Mouse (Mus musculus) heart, embryonic 16.5 days (tissue): Measurements from ENCODE around the gene Stat3. TPM values are rescaled to one million over a fixed set of nuclear protein-coding genes. Genes with fewer than 3 reads are reported as not detected.

Experiments
- ATAC-seq: fragments of 200-750 bp; cut with Nextera tagmentation; replicated peaks from 2 replicates; pipeline ENCODE4 v1.8.0; 2017; ENCODE audit warnings: moderate number of reproducible peaks; ENCODE audit not compliant: insufficient read depth, low FRiP score; ENCODE audit errors: extremely low read depth
- H3K27ac ChIP-seq: fragments of 300-500 bp; sonication (generic); 2 replicates; pipeline ENCODE4 v1.5.1; 2014; ENCODE audit warnings: mild to moderate bottlenecking, low read length, control low read depth, moderate library complexity
- H3K27me3 ChIP-seq: fragments of 300-500 bp; sonication (generic); 2 replicates; pipeline ENCODE4 v1.6.1; 2014; ENCODE audit warnings: low read length, mixed read lengths; ENCODE audit not compliant: control insufficient read depth, insufficient read depth
- H3K36me3 ChIP-seq: fragments of 300-500 bp; sonication (generic); 2 replicates; pipeline ENCODE4 v1.6.1; 2014; ENCODE audit not compliant: control insufficient read depth, insufficient read depth
- H3K4me1 ChIP-seq: fragments of 300-500 bp; sonication (generic); 2 replicates; pipeline ENCODE4 v1.6.1; 2014; ENCODE audit warnings: low read length, mixed read lengths; ENCODE audit not compliant: control insufficient read depth, insufficient read depth
- H3K4me2 ChIP-seq: fragments of 300-500 bp; sonication (generic); 2 replicates; pipeline ENCODE4 v1.6.1; 2014; ENCODE audit warnings: low read depth, mild to moderate bottlenecking, control low read depth, low read length
- H3K4me3 ChIP-seq: fragments of 300-500 bp; sonication (generic); 2 replicates; pipeline ENCODE4 v1.5.1; 2014; ENCODE audit warnings: mild to moderate bottlenecking, control low read depth, low read length
- H3K9ac ChIP-seq: fragments of 300-500 bp; sonication (generic); 2 replicates; pipeline ENCODE4 v1.6.1; 2014; ENCODE audit warnings: low read length, control low read depth
- H3K9me3 ChIP-seq: fragments of 300-500 bp; sonication (generic); replicated peaks from 2 replicates; pipeline ENCODE4 v1.6.1; 2016; ENCODE audit warnings: low read length; ENCODE audit not compliant: control insufficient read depth
- WGBS: fragments of 180-500 bp; shearing (Covaris S2); extraction: QIAGEN DNeasy Blood & Tissue Kit; methylation state at CpG from one replicate; pipeline ENCODE4 v1.1.7; 2014; 5-methylcytosine and 5-hydroxymethylcytosine counted together
- polyA plus RNA-seq: library from polyadenylated mRNA; unstranded; fragments of >200 nt; fragmentation: Nextera tagmentation; extraction: Ambion mirVana; gene quantifications from 2 replicates; pipeline ENCODE4 v1.2.1, GENCODE M21; 2015

The Stat3 gene
- polyA plus RNA-seq, 1 experiment from 2014 or later, result 64.9 TPM

DNA sequence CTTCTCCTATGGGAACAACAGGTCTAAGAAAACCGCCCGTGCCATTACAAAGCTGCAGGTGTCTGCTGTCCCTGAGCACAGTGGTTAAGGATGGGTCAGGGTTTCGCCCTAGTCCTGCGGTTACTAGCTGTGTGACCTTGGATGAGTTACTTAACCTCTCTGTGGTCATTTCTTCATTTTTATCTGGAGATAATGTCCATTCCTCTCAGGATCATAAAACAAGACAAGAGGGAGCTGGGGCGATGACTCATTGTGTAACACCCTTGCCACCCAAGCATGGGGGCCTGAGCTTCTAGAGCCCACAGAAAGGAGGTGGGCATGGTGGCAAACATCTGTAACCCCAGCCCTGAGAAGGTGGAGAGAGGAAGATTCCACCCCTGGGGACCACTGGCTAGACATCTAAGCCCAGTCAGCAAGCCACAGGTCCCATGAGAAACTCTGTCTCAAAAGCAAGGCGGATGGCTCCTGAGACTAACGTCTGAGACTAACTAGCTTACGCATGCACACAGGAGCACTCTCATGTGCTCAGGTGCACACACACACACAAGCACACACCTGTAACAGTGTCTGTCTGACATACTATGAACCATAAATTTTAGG lies 96.2 kb downstream of the Stat3 start:
- H3K4me3 ChIP-seq, result no peak overlapping the region
- H3K36me3 ChIP-seq, result no peaks in the 10 kb centered on the region
- H3K27ac ChIP-seq, result no peak overlapping the region
- H3K9ac ChIP-seq, result no peak overlapping the region
- ATAC-seq, result no peak
- H3K9me3 ChIP-seq, result 0 out of 2 replicates have a peak, but pooled peaks cover 2% of the 10 kb centered on the region
- H3K4me2 ChIP-seq, result no peak overlapping the region
- 93% methylated on average over 8 of the region's 8 CpGs for WGBS
- H3K27me3 ChIP-seq, result no peaks in the 10 kb centered on the region
- peaks cover 22% of the 10 kb centered on the region for H3K4me1 ChIP-seq

GRCm38 (mm10) chr11:100842025-100842424 lies 97.3 kb downstream of the Stat3 start:
- H3K4me1 ChIP-seq, result peaks cover 16% of the 10 kb centered on the region
- no peak for ATAC-seq
- H3K9ac ChIP-seq, result no peak overlapping the region
- H3K4me3 ChIP-seq, result no peak overlapping the region
- no peaks in the 10 kb centered on the region for H3K27me3 ChIP-seq
- peaks cover 5% of the 10 kb centered on the region; the same call in 1 of the 2 replicates for H3K9me3 ChIP-seq
- H3K4me2 ChIP-seq, result no peak overlapping the region
- no peak overlapping the region for H3K27ac ChIP-seq
- no peaks in the 10 kb centered on the region for H3K36me3 ChIP-seq
- WGBS, result 83% methylated on average over 7 of the region's 7 CpGs

DNA sequence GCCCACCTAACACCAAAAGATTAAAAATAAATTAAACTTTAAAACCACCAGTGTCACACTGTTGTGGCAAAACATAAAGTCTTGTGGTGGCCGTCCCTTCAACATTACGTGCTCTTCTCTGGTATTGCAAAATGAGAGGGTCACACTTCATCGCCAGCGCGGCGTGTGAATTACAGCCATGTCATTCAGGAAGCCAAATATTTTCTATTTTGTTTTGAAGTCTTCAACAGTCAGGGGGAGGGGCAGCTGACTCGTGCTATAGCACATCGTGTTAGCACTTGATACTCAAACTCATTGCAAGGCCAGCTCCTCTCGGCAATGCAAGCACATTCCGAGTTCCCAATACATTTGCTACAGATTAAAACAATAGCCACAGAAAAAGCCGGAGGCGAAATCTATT lies 98.5 kb downstream of the Stat3 start:
- whole genome bisulfite sequencing, result 53% methylated on average over 12 of the region's 12 CpGs
- H3K4me3 ChIP-seq, result no peak overlapping the region
- ATAC-seq, result no peak
- H3K4me1 ChIP-seq, result peaks cover 16% of the 10 kb centered on the region
- H3K27ac ChIP-seq, result peak overlapping the region; percentile 29
- peaks cover 5% of the 10 kb centered on the region; the same call in 1 of the 2 replicates for H3K9me3 ChIP-seq
- H3K4me2 ChIP-seq, result peak overlapping the region; percentile 34
- no peaks in the 10 kb centered on the region for H3K36me3 ChIP-seq
- H3K27me3 ChIP-seq, result no peaks in the 10 kb centered on the region
- H3K9ac ChIP-seq, result peak overlapping the region; percentile 46; the same call in 1 of the 2 replicates

DNA sequence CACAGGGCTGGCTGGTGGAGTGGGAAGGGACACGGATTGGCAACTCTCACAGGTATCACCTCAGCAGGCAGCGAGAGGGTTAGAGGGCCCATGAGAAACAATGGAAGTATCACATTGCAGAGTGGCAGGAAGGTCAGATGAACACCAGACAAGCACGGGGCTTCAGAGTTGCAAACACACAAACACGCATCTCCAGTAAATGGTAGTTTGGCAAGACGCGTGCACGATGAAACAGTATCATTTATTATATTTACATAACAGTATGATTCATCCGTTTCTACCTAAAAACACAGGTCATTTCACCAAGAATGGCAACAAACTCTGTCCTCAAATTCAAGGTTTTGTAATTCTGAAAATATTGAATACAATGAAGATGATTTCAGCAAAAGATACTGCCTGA lies 99.8 kb downstream of the Stat3 start:
- H3K4me2 ChIP-seq, result no peak overlapping the region
- H3K36me3 ChIP-seq, result no peaks in the 10 kb centered on the region
- no peak for ATAC-seq
- peaks cover 5% of the 10 kb centered on the region; the same call in 1 of the 2 replicates for H3K9me3 ChIP-seq
- no peak overlapping the region for H3K9ac ChIP-seq
- H3K4me3 ChIP-seq, result no peak overlapping the region
- no peaks in the 10 kb centered on the region for H3K27me3 ChIP-seq
- no peak overlapping the region for H3K27ac ChIP-seq
- H3K4me1 ChIP-seq, result peaks cover 16% of the 10 kb centered on the region
- WGBS, result 57% methylated on average over 8 of the region's 8 CpGs

DNA sequence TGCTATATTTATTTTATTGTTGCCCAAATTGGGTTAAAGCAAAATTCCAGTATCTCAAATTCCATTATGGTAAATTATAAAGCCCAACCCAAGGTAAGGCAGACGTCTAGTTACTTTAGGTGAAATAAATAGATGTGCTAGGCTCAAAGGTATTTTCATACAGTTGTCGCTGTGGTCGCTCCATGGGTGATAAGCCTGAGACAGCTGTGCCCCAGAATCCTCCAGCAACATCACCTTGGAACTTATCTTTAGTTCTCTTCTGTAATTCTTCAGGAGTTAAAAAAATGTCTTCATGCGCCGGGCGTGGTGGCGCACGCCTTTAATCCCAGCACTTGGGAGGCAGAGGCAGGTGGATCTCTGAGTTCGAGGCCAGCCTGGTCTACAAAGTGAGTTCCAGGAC lies 100.4 kb downstream of the Stat3 start:
- Histone ChIP-seq H3K27ac (no peak overlapping the region), H3K9ac (no peak overlapping the region), H3K4me2 (no peak overlapping the region), H3K27me3 (no peaks in the 10 kb centered on the region), H3K9me3 (peaks cover 5% of the 10 kb centered on the region; the same call in 1 of the 2 replicates), H3K36me3 (no peaks in the 10 kb centered on the region), H3K4me3 (no peak overlapping the region), H3K4me1 (peaks cover 16% of the 10 kb centered on the region)
- no peak for ATAC-seq
- 89% methylated on average over 9 of the region's 9 CpGs for WGBS

GRCm38 (mm10) chr11:100836923-100837702 lies 102.2 kb downstream of the Stat3 start:
- peaks cover 3% of the 10 kb centered on the region; the same call in 1 of the 2 replicates for H3K9me3 ChIP-seq
- no peaks in the 10 kb centered on the region for H3K27me3 ChIP-seq
- peaks cover 21% of the 10 kb centered on the region for H3K4me1 ChIP-seq
- no peak overlapping the region for H3K4me2 ChIP-seq
- no peak overlapping the region for H3K27ac ChIP-seq
- no peak overlapping the region for H3K9ac ChIP-seq
- H3K4me3 ChIP-seq, result no peak overlapping the region
- no peaks in the 10 kb centered on the region for H3K36me3 ChIP-seq
- ATAC-seq, result no peak
- whole genome bisulfite sequencing, result 78% methylated on average over 9 of the region's 9 CpGs

Other genes starting within 250 kb of the Stat3 start
- 0.26 and 0.60 TPM in 2 replicates for gene Zfp385c, start 247.1 kb downstream of the Stat3 start, polyA plus RNA-seq
- 1.5 and 2.6 TPM in 2 replicates for gene Dhx58, start 235.3 kb downstream of the Stat3 start, polyA plus RNA-seq
- 30.5 and 31.7 TPM in 2 replicates for gene Kat2a, start 227.1 kb downstream of the Stat3 start, polyA plus RNA-seq
- 0.24 TPM in 1 of 2 replicates, not detected in the other for gene Hspb9, start 225.7 kb downstream of the Stat3 start, polyA plus RNA-seq
- 17.9 and 19.9 TPM in 2 replicates for gene Rab5c, start 201.3 kb downstream of the Stat3 start, polyA plus RNA-seq
- not detected in 2 replicates for gene Kcnh4, start 179.6 kb downstream of the Stat3 start, polyA plus RNA-seq
- gene Hcrt, start 176.6 kb downstream of the Stat3 start, polyA plus RNA-seq, result not detected in 2 replicates
- 7.1 and 7.7 TPM in 2 replicates for gene Ghdc, start 168.6 kb downstream of the Stat3 start, polyA plus RNA-seq
- gene Stat5b, start 88.8 kb downstream of the Stat3 start, polyA plus RNA-seq, result 31.3 and 36.5 TPM in 2 replicates
- gene Stat5a, start 80.2 kb downstream of the Stat3 start, polyA plus RNA-seq, result 10.1 and 15.1 TPM in 2 replicates
- gene Cavin1, start 31.3 kb upstream of the Stat3 start, polyA plus RNA-seq, result 428 and 460 TPM in 2 replicates
- 50.7 and 53.6 TPM in 2 replicates for gene Atp6v0a1, start 69.9 kb upstream of the Stat3 start, polyA plus RNA-seq
- gene Naglu, start 130.5 kb upstream of the Stat3 start, polyA plus RNA-seq, result 11.5 and 13.1 TPM in 2 replicates
- 0.21 and 0.28 TPM in 2 replicates for gene Hsd17b1, start 138.9 kb upstream of the Stat3 start, polyA plus RNA-seq
- 29.9 and 30.0 TPM in 2 replicates for gene Coasy, start 143.0 kb upstream of the Stat3 start, polyA plus RNA-seq
- 38.6 and 41.7 TPM in 2 replicates for gene Mlx, start 147.7 kb upstream of the Stat3 start, polyA plus RNA-seq
- gene Psmc3ip, start 155.9 kb upstream of the Stat3 start, polyA plus RNA-seq, result 22.6 and 25.7 TPM in 2 replicates
- 14.5 and 14.9 TPM in 2 replicates for gene Retreg3, start 180.4 kb upstream of the Stat3 start, polyA plus RNA-seq
- 70.9 and 72.6 TPM in 2 replicates for gene Tubg1, start 180.4 kb upstream of the Stat3 start, polyA plus RNA-seq
- 3.0 and 3.3 TPM in 2 replicates for gene Tubg2, start 216.4 kb upstream of the Stat3 start, polyA plus RNA-seq
- gene Cntnap1, start 231.0 kb upstream of the Stat3 start, polyA plus RNA-seq, result 0.89 and 1.0 TPM in 2 replicates
- gene Plekhh3, start 231.8 kb upstream of the Stat3 start, polyA plus RNA-seq, result 8.7 and 11.5 TPM in 2 replicates
- 0.16 and 0.60 TPM in 2 replicates for gene Ccr10, start 235.9 kb upstream of the Stat3 start, polyA plus RNA-seq